Mouse (Mus musculus): ENCODE data around the gene Grm7.

Gene Grm7

DNA sequence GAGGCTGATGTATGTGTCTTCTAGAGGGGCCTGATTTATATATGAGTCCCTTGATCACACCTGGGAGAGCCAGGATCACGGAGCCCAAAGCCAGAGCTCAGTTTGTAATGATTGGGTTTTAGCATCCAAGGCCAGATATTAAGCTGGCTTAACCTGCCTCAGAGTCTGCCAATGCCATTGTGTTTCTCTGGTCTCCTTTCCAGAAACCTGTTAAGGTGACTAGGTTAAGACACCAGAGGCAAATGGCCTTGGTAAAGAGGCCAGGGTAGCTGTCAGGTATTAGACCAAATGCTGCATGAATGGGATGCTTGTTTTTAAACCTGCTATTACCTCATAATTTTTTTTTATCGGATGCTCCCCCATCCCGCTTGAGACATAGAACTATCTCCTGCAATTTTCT, 722.7 kb downstream of the Grm7 start:
- DNase-seq (ENCODE audit: low spot score): no peak

DNA sequence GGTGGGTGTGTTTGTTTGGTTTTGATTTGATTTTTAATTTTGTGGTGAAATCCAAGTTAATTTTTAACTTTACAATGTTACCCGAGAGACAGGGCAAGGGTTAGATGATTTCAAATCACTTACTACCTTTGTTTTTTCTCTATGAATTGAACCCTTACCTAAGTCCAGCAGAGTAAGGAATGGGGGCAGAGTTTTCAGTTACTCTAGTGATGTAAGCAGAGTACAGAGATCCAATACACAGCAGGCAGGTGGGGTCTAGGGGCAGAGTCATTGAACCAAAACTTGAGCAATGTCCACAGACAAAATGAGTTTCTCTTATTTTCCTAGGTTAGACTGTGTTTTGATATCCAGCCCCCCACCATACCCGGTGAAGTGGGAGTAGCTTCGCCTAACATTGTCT, 723.2 kb downstream of the Grm7 start:
- DNase-seq (ENCODE audit: low spot score): no peak

DNA sequence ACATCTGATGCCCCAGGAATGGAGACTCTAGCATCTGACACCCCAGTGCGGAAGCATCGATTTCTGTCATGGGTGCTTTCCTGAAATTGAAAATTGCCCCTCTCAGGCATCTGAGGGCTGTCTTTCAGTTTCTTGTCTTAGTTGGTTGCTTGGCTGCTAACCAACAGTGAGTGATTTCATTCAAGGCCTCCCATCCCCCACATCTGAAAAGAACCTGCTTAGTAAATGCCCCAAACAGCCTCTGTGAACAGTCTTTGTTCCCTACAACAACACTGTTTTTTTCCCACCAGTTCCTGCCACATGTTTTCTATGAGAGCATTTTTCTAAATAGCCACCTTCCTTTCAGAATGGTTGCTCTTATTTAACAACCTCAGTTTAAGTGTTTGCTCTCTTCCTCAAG, 723.6 kb downstream of the Grm7 start:
- no peak for DNase-seq (ENCODE audit: low spot score)

DNA sequence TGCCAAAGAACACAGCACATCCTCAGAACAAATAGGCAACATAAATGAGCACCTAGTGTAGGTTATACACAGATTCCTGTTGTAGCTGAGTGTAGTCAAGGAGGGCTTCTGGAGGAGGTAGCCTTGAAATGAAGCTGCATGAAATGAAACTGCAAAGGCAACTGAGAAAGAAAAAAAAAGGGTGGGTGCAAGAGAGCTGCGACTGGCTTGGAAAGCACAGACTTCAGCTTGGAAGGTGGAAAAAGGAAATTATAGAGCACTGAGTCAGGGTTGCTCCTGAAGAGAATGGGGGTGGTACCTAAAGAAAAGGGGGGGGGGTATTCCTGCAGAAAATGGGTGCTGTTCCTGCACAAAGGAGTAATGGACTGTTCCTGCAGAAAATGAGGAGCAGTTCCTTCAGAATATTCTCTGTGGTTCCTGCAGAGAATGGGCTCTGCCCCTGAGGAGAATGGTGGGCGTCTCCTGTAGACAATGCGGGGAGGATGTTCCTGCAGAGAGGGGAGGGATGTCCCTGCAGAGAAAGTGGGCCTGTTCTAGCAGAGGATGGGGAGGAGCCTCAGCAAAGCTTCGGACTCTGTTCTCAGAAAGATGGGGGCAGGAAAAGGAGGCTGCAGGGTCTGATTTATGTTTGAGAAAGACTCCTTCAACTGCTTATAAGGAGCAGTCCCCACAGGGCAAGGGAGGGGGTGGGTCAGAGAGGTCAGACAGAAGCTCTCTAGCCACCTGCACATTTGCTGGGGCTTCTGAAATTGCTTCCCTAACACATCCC, 726.4 kb downstream of the Grm7 start:
- no peak for DNase-seq (ENCODE audit: low spot score)

DNA sequence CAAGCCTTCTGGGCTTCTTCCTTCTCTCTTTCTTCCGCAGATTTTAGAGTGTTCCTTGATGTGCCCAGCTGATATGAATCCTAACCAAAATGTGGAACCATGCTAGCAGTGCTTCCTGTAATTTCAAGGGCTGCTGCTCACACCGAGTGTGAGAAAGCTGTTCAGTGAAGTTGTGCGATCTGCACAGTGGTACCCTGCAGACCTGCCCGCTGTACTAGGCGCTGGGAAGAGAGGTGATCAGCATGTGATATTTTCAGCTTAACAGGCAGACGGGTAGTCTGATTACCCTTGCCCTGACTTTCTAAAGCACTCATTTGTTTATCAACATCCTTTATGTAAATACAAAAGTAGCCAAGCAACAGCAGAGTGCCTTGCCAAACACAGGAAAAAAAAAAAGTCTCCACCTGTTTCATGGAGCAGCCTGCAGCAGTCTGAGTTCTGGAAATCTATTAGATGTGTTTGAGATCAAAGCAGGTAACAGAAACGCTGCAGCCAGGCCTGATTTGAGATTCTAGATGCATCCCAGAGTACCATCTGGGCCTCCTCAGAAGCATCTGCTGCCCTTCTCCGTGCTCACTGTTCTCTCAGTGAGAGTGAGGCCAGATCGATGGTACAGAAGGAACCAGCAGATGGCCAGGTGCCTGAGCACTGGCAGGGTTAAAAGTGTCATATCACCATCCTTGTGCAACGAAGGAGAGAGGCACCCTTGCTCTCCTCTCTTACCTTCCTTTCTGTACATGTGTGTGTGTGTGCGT, 727.4 kb downstream of the Grm7 start:
- no peak for DNase-seq (ENCODE audit: low spot score)

DNA sequence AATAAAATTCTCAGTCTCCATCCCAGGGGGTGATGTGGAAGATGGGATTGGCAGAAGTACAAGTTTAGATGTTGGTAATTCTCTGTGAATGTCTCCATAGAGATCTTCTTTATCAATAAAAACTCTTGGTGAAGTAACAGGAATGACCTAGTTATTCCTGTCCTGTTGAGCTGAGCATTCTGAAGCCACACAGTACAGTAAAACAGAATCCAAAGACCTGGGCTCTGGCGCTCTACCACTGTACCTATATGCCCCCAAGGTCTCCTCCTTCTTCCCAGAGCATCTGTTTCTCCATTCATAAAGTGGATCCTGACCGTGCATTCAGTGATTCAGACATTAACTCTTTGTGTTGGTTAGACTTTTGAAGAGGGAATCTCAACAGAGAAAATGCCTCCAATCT, 735.3 kb downstream of the Grm7 start:
- no peak for DNase-seq (ENCODE audit: low spot score)

DNA sequence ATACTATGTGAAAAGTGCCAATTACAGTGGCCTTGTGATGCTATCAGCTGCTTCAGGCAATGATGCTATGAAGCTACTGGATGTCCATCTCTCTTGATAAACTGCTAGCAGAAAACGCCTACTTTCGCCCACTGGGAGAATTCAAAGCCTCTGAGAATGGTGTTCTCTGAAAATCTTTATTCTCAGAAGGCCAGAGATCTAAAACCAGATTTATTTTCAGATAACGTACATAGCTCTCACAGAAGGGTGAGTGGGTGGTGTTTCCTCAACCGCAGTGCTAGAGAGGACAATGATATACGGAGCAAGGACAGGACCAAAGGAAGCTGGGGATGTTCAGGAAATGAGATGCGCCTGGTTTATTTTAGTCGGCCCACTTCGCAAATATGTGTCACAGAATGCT, 763.4 kb downstream of the Grm7 start:
- DNase-seq (ENCODE audit: low spot score): no peak

DNA sequence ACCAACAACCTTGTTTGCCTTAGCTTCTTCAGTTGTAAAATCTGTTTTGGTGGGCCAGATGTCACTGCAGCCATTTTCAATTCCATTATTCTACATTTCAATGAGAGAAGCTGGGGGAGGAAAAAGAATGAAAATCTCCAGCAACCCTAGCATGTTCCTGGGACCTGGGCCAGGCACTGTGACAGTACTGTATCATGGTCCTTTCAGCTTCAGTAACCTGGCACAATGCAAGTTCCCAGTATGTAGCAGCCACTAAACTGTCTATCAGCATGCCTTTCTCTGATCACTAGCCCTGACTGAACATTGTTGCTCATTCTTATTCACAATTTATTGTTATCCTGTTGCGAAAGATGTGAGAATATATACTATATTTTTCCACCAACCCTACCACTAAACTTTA, 779.4 kb downstream of the Grm7 start:
- no peak for DNase-seq (ENCODE audit: low spot score)

DNA sequence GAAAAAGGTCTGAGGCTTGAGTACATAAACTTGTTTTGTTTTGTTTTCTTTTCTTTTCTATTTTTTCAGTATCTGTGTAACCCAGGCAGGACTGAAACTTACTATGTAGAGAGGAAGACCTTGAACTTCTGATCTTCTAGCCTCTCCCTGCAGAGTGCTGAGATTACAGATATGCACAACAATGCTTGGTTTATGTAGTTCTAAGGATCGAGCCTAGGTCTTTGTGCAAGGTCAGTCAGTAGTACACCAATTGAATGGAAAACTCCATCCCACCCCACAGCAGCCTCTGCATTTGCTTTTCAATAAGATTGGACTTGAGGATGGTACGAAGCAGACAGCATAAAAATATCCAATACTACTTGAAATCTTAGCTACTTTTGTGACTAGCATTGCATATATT, 800.8 kb downstream of the Grm7 start:
- no peak for DNase-seq (ENCODE audit: low spot score)

DNA sequence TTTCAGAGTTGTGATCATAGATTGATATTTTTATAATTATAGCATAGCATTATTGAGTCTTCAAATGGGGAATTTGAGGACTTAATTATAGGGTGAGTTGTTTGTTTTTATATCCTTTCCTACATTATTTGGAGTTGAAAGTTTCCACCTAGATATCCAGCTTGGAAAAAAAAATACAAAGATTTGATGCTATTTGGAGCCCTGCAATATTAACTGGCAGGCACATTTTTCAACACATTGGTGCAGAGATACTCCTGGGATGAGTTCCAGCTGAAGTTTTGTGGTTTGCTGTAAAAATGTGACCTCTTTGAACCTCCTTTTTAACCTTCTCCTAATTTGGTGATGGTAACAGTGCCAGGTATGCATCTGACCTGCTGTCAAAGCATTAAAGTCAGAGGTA, 802.5 kb downstream of the Grm7 start:
- no peak for DNase-seq (ENCODE audit: low spot score)

DNA sequence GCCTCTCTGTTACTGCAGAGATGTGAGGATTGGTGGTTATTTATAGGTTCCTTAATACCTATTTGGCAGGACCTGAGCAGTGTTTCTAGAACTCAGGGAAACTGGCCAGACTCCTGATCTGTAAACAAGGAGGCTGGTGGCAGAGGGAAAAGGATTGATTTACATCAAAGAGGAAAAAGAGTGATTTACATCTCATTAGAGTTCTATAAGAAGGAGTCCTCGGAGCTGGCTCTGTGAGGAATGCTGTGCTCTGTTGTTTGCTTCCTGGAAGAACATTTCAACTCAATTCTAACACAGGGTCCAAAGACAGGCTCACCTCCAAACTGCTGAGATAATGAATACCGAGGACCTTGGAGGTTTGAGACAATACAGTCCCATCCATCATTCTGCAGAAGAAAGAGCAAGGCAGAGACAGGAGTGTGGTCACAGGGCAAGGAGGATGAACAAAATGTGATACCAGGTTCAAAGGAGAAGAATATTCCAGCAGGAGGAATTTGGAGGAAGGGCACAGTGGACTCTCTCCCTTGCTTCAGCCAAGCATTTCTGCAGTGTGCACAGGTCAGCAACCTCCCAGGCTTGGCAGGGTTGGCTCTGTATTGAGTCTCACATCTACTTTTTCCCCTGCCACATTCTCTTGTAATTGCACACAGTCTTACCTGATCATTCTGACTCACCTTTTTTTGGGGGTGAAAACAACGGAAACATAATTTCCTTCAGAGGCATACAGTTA, 803.8 kb downstream of the Grm7 start:
- DNase-seq (ENCODE audit: low spot score): no peak

DNA sequence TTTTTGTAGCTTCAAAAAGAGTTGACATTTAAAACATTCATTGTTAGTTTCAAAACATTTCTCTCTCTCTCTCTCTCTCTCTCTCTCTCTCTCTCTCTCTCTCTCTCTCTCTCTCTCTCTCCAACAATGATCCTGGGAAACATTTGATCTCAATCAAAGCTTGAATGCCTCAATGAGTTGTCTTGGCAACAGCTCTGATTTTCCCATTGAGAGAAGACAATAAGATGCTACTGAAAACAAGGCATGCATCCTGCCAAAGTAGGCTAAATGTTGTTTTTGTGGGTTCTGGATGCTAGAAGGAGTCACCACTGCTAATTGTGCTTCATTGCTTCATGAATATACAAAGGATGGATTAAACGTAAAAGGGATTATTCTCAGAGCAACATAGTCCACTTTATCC, 836.5 kb downstream of the Grm7 start:
- no peak for DNase-seq (ENCODE audit: low spot score)

DNA sequence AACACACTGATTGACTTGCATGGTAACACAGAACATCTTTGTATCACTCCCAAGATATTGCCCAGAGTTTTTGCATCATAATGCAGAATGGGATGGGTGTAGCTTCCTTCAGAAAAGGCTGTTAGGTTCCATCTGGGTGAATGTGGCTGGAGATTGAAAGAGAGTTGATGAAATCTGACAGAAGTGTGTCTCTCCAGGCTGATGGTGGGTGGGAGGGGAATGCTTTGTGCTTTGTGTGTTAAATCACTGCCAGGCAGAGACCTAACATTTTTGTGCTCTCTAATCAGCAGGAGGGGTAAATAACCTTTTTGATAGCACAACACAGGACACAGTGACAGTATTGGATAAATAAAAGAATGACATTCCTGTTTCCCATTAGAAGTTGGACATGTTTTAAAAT, 840.7 kb downstream of the Grm7 start:
- no peak for DNase-seq (ENCODE audit: low spot score)

DNA sequence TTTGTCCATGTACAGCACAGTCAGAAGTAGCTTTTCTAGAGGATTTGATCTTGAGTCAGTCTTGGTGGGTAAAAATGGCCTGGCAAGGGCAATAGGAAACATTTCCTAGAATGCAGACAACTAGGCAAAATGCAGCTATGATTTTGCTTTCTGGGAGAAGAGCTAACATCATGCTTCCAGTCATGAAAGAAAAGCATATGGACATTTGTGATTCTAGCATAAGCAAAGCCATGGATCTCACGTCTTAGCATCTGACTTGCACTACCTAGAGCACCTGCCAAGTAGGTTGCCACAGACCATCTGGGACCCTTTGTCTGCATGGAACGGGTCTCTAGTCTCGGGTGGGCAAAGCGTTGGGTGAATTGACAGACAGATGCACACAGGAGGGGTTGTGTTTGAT, 842.2 kb downstream of the Grm7 start:
- no peak for DNase-seq (ENCODE audit: low spot score)

DNA sequence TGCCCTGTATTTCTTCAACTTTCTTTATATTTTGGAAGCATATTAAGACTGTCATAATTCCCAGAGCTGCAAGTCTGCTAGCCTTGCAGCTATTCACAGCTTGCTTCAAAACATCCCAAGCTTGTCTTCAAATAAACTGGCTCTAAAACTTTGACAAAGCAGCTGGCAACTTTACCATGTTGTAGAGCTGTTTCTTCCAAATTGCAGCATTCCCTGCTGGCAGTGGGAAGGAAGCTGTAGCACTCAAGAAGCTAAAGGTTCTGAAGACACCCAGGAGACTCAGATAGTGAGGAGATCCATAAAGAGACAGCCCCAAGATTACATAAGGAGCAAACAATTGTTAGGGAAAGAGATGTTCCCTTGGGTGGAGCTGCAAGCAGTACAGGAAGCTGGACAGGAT, 846.8 kb downstream of the Grm7 start:
- no peak for DNase-seq (ENCODE audit: low spot score)

DNA sequence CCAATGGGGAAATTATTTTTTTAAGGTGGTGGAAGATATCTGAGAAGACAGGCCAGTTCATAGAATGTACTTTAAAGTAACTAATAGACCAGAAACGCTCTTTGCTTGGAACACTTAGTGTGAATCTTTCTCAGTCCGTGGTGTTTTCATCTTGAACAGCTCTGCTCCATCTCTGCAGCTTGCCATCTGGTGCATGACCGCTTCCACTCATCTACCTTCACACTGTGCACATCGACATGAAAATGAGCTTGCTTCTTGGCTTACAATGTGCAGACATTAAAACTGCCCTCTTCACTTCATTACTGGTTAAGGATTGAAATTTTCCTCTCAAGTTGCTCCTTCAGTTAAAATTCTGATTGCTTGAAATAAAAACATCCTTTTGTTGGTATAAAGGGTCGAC, 854.2 kb downstream of the Grm7 start:
- no peak for DNase-seq (ENCODE audit: low spot score)

DNA sequence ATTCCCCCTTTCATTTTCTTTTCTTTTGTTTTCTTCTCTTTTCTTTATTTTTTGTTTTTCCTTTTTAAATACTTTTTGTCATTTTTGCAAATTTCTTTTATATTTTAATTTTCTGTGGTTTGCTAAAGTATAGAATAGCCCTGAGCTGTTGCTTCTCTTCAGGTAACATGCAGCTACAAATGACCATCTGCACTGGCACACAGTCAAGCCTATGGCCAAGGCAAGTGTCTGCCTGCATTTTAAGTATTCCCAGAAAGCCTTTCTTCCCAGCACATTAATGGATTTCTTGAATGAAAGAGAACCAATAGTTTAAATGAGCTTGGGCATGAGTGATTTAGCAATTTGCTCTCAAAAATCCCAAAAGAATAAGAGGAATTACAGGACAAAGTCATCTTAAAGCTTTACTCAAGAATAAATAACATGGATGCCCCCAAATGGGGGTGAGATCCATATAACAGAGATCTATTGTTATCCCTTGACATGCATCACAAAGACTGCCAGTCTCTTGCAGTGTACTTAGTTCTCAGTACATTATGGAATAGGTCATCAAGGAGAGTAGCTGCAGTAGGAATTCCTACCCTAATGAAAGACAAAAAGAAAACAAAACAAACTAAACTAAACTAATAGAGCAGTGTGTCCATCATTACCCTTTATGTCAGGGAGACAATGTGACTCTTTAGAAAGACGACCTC, 865.5 kb downstream of the Grm7 start:
- no peak for DNase-seq (ENCODE audit: low spot score)

DNA sequence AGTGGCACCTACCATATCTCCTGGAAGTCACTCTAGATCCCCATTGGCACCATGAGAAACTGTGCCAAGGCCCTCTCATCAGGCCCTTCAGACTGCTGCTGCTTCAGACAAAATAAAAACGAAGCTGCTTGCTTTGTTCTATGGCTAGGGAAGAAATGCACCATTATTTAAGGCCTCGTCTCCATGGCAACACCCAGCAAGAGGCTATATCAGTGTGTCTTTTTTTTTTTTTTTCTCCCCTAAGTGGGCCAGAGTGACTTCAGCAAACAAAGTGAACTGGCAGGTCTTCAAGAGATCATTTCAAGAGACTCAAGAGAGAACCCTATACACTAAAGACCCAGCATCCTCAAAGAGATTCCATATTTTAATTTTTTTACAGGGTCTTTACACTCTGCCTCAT, 867.0 kb downstream of the Grm7 start:
- DNase-seq (ENCODE audit: low spot score): no peak

DNA sequence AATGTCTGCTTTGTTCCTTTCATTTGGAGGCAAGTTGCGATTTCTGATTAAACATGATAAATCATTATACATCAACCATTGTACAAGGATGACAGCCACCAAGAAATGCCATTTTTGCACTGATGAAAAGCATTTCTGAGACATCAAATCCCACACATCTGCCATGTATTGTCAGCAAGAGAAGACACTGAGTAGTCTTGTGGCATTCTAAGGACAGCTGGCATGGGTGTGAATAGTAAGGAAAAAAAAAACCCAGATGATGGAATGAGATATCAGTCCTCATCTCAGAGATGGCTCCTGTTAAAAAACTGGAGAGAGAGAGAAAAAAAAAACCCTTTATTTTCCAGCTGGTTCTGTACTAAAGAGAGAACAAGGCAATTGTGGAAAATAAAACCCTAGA, 875.8 kb downstream of the Grm7 start:
- no peak for DNase-seq (ENCODE audit: low spot score)

DNA sequence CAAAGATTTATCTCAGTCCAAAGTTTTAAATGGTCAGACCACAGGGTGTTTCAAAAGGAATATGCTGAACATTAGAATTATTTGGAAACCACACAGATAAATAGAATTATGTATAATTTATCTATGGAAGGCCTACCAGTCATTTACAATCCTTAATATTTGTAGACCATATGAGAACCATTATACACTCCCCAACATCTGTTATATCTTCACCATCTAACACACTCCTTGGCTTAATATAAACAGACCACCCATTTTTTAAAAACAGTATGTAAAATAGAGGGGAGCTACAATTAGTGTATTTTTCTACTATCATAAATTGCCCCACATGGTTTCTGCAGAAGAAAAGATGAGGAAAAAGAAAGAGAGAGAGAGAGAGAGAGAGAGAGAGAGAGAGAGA, 876.7 kb downstream of the Grm7 start:
- no peak for DNase-seq (ENCODE audit: low spot score)

DNA sequence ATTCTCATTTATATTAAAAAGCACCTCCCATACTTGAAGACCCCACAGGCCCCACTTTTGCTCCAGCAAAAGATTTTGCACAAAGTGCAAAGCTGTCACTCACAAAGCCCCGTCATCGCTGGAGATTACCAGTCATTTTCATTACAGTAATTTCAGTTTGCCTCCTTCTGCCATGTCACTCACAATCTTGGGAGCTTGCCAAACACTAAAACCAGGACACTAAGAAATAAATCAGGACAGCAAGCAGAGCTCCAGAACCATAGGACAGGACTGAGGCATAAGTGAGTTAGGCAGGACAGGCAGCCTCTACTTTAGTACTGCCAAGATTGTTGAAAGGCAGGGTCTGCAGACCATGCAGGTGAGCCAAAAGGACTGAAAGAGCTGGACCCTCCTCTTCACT, 884.6 kb downstream of the Grm7 start:
- no peak for DNase-seq (ENCODE audit: low spot score)

DNA sequence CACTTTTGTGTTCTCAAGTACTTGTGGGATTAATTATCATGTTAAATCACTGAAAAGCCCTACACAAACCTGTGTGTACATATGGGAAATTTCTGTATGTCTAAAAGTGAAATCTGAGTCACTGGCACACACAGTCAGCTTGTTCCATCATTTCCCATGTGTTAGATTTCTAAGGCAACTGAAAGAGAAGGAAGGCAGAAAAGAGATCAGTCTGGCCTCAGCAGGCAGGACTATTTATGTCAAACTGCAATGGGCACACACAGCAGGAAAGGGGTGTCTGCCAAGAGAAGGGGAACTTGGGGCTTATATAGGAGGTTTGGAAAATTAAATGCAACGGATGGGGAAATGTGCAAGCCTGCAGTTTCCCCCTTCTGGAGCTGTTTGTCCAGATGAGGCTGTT, 913.2 kb downstream of the Grm7 start:
- no peak for DNase-seq (ENCODE audit: low spot score)

DNA sequence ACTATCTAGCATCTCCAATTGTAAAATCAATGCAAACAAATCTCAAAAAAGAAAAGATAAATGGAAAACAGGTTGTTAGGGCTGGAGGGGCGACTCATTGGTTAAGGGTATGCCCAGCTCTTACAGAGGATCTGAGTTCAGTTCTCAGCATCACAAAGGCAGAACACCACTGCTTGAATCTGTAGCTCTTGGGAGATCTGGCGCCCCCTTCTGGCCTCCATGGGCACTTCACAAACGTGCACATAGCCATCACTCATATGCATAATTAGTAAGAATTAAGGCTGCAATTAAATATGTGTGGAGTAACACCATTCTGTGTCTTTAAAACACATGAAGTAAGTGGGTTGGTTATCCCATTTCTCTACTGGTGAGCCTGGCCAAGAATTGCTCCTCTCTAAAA, 914.1 kb downstream of the Grm7 start:
- DNase-seq (ENCODE audit: low spot score): no peak

Measured in ovary, postnatal 36 days (tissue).